Mouse (Mus musculus): ENCODE measurements at regions not wholly inside any gene's neighbourhood (a gene's known extent, or its start where the extent isn't known, plus 50 kb on each side); places are given as distances from the start of the nearest gene placed in this dataset.
A peak's percentile ranks its signal among the peaks of the same experiment; 100 is the strongest.

DNA sequence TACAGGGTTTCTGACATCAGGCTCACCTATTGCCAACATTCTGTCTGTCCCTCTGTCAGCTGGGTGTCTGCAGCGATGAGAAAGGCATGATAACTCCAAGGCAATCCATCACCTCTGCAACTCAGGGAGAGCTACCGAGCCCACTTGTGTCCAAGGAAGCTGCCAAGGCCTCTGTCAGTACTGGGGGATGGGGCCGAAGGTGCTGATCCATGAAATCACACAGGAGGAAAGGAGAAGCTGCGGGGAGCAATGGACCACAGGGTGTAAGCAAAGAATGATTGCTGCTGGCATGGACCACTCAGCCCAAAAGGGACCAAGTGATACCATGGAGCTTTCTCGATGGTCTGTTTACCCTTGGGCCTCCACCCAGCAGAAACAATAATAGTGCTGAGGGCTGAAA is 67.5 kb upstream of the Mid1ip1 start:
- ATAC-seq (ENCODE audit: insufficient read depth): no peak
- WGBS: 36% methylated on average over 5 of the region's 5 CpGs
- TF ChIP-seq CTCF (IDR thresholded peaks at IDR 0.05; ENCODE audit: low read depth): no peak

GRCm38 (mm10) chrX:10650881-10651280 is 63.9 kb upstream of the Mid1ip1 start:
- no peaks in the 10 kb centered on the region for H3K4me1 ChIP-seq (ENCODE audit: insufficient read depth)
- H3K4me2 ChIP-seq: no peak overlapping the region
- 12% methylated on average over 4 of the region's 4 CpGs for WGBS
- no peaks in the 10 kb centered on the region for H3K27me3 ChIP-seq (ENCODE audit: insufficient read depth, low read length)
- ATAC-seq (ENCODE audit: insufficient read depth) (no peak), DNase-seq (peak; percentile 79)
- H3K4me3 ChIP-seq (ENCODE audit: low read depth, low read length): no peak overlapping the region
- no peaks in the 10 kb centered on the region for H3K9me3 ChIP-seq (ENCODE audit: low read depth, low read length)
- H3K9ac ChIP-seq: no peak overlapping the region
- peak; percentile 64 for TF ChIP-seq CTCF (IDR thresholded peaks at IDR 0.05; ENCODE audit: low read depth)
- no peak overlapping the region for H3K27ac ChIP-seq (ENCODE audit: low read depth)
- H3K36me3 ChIP-seq (ENCODE audit: insufficient read depth): no peaks in the 10 kb centered on the region

More for the DNA sequence above, 67.5 kb upstream of the Mid1ip1 start:
- no peaks in the 10 kb centered on the region for H3K9me3 ChIP-seq (ENCODE audit: low read depth, low read length)
- no peak overlapping the region for H3K27ac ChIP-seq (ENCODE audit: low read depth)
- H3K4me1 ChIP-seq (ENCODE audit: insufficient read depth): no peaks in the 10 kb centered on the region
- no peaks in the 10 kb centered on the region for H3K36me3 ChIP-seq (ENCODE audit: insufficient read depth)
- H3K9ac ChIP-seq: no peak overlapping the region
- no peak for DNase-seq
- no peak overlapping the region for H3K4me3 ChIP-seq (ENCODE audit: low read depth, low read length)
- no peaks in the 10 kb centered on the region for H3K27me3 ChIP-seq (ENCODE audit: insufficient read depth, low read length)
- H3K4me2 ChIP-seq: no peak overlapping the region

Data from lung, embryonic 14.5 days (tissue).